Comparison of ENCODE assay signal across 12 mouse cellular contexts in the genomic region with DNA sequence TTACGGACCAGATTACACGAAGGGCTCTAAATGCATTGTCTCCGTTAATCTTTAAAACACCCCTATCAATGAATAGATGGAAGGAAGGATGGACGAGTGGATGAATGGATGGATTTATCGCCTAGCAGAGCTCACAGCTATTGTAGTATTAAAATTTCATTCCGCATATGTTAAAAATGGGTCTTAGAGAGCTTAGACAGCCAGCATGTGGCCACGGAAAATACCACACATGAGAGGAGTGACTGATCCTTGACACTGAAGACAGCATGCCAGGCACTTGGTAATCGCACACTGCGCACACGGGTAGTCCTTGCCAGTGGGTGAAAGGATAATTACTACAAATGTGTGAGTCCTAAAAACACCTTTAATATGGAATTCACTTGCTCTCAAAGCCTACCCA.
DNase-seq lines count a peak whose midpoint lies in the region; ATAC-seq and TF ChIP-seq lines count a peak whose summit lies in the region.
"Had no signal": no experiment of that assay in that cellular context is flagged by ENCODE, and none has a peak within 500 bp of the region (broad histone marks: within the 10 kb centered on the region; RNA-seq: fewer than 3 reads in every experiment).

No protein-coding gene starts in this region.

- WGBS in forebrain, embryonic 13.5 days: 7% methylated on average over 10 of the region's 10 CpGs
- 24% methylated on average over 10 of the region's 10 CpGs for WGBS in hindbrain, embryonic 15.5 days
- WGBS in midbrain, postnatal 0 days: 9% methylated on average over 10 of the region's 10 CpGs
- 71% methylated on average over 10 of the region's 10 CpGs for WGBS in kidney, embryonic 15.5 days

- H3K36me3 ChIP-seq in forebrain, embryonic 13.5 days (ENCODE audit: poor library complexity, severe bottlenecking): no peaks in the 10 kb centered on the region
- no peaks in the 10 kb centered on the region for H3K36me3 ChIP-seq in hindbrain, embryonic 15.5 days
- H3K36me3 ChIP-seq in midbrain, postnatal 0 days (ENCODE audit: insufficient read depth, low read length): no peaks in the 10 kb centered on the region
- H3K36me3 ChIP-seq in kidney, embryonic 15.5 days: no peaks in the 10 kb centered on the region

- H3K9me3 ChIP-seq in forebrain, embryonic 13.5 days (replicated peaks): no peaks in the 10 kb centered on the region
- H3K9me3 ChIP-seq in hindbrain, embryonic 15.5 days: no peaks in the 10 kb centered on the region
- no peaks in the 10 kb centered on the region for H3K9me3 ChIP-seq in midbrain, postnatal 0 days (ENCODE audit: low read length)
- no peaks in the 10 kb centered on the region for H3K9me3 ChIP-seq in kidney, embryonic 15.5 days (replicated peaks)

- 0 out of 2 replicates have a peak, but pooled peaks cover 7% of the 10 kb centered on the region for H3K27me3 ChIP-seq in forebrain, embryonic 13.5 days
- H3K27me3 ChIP-seq in hindbrain, embryonic 15.5 days: no peaks in the 10 kb centered on the region
- no peaks in the 10 kb centered on the region for H3K27me3 ChIP-seq in midbrain, postnatal 0 days (ENCODE audit: insufficient read depth, low read length)
- no peaks in the 10 kb centered on the region for H3K27me3 ChIP-seq in kidney, embryonic 15.5 days
- H3K27me3 ChIP-seq: megakaryocyte, embryonic 14.5 days had no signal

- peak overlapping the region; percentile 45 for H3K4me2 ChIP-seq in forebrain, embryonic 13.5 days
- peak overlapping the region; percentile 13 for H3K4me2 ChIP-seq in hindbrain, embryonic 15.5 days
- no peak overlapping the region for H3K4me2 ChIP-seq in midbrain, postnatal 0 days (ENCODE audit: low read depth, low read length, poor library complexity, severe bottlenecking)
- H3K4me2 ChIP-seq in kidney, embryonic 15.5 days: no peak overlapping the region

- TF ChIP-seq POLR2A in cortical plate, adult 2 months (IDR thresholded peaks at IDR 0.05; ENCODE audit: extremely low read depth, insufficient read depth, low read length): no peak

- TF ChIP-seq CTCF in cortical plate, adult 2 months (IDR thresholded peaks at IDR 0.05; ENCODE audit: extremely low read depth, insufficient read depth, low read length): no peak
- no peak for TF ChIP-seq CTCF in midbrain, postnatal 0 days (IDR thresholded peaks at IDR 0.05)

- ATAC-seq in forebrain, embryonic 13.5 days: peak; percentile 27; the same call in 1 of the 2 replicates
- no peak for ATAC-seq in hindbrain, embryonic 15.5 days (ENCODE audit: low FRiP score, low read depth)
- no peak for ATAC-seq in midbrain, postnatal 0 days (ENCODE audit: low FRiP score)
- no peak for ATAC-seq in kidney, embryonic 15.5 days (replicated peaks; ENCODE audit: low FRiP score)
- ATAC-seq: activated CD4-positive, CD25-positive, alpha-beta regulatory T cell, adult 4 months had no signal

- peak overlapping the region; percentile 38 for H3K27ac ChIP-seq in cortical plate, adult 2 months (ENCODE audit: insufficient read depth, low read length)
- peak overlapping the region; percentile 94 for H3K27ac ChIP-seq in forebrain, embryonic 13.5 days
- H3K27ac ChIP-seq in hindbrain, embryonic 15.5 days (replicated peaks): peak overlapping the region; percentile 87
- H3K27ac ChIP-seq in midbrain, postnatal 0 days (ENCODE audit: low read depth, low read length): peak overlapping the region; percentile 89
- no peak overlapping the region for H3K27ac ChIP-seq in kidney, embryonic 15.5 days

- DNase-seq in midbrain, postnatal 0 days (ENCODE audit: low spot score): peak; percentile 19
- DNase-seq in lung, postnatal 10 days: no peak
- DNase-seq in ovary, postnatal 36 days (ENCODE audit: low spot score): no peak
- DNase-seq: cerebellum, adult 11-12 months; heart, postnatal 4 days; kidney, adult 9 months had no signal

- H3K4me1 ChIP-seq in cortical plate, adult 2 months (ENCODE audit: control insufficient read depth, insufficient read depth, low read length): peaks cover 39% of the 10 kb centered on the region
- H3K4me1 ChIP-seq in forebrain, embryonic 13.5 days: peaks cover 87% of the 10 kb centered on the region
- H3K4me1 ChIP-seq in hindbrain, embryonic 15.5 days (replicated peaks): peaks cover 84% of the 10 kb centered on the region
- H3K4me1 ChIP-seq in midbrain, postnatal 0 days (ENCODE audit: insufficient read depth, low read length): peaks cover 52% of the 10 kb centered on the region
- peaks cover 13% of the 10 kb centered on the region; the same call in 1 of the 2 replicates for H3K4me1 ChIP-seq in kidney, embryonic 15.5 days
- H3K4me1 ChIP-seq: megakaryocyte, embryonic 14.5 days had no signal

- peak overlapping the region; percentile 50 for H3K9ac ChIP-seq in forebrain, embryonic 13.5 days
- H3K9ac ChIP-seq in hindbrain, embryonic 15.5 days: no peak overlapping the region
- no peak overlapping the region for H3K9ac ChIP-seq in midbrain, postnatal 0 days (replicated peaks; ENCODE audit: low read length, poor library complexity, severe bottlenecking)
- H3K9ac ChIP-seq in kidney, embryonic 15.5 days: no peak overlapping the region

- H3K4me3 ChIP-seq in cortical plate, adult 2 months (ENCODE audit: insufficient read depth, low read length): no peak overlapping the region
- no peak overlapping the region for H3K4me3 ChIP-seq in forebrain, embryonic 13.5 days
- no peak overlapping the region for H3K4me3 ChIP-seq in hindbrain, embryonic 15.5 days
- no peak overlapping the region for H3K4me3 ChIP-seq in midbrain, postnatal 0 days (ENCODE audit: low read depth, low read length)
- H3K4me3 ChIP-seq in kidney, embryonic 15.5 days (replicated peaks): no peak overlapping the region
- H3K4me3 ChIP-seq: megakaryocyte, embryonic 14.5 days had no signal

Comparison
In these comparisons a context has a peak if more than half of its experiments do, and no peak if none do; other contexts are left out.
1. H3K4me2 ChIP-seq: peak in forebrain, embryonic 13.5 days (single experiment) and hindbrain, embryonic 15.5 days (single experiment); none in midbrain, postnatal 0 days (single experiment) and kidney, embryonic 15.5 days (single experiment).